Mouse (Mus musculus) limb, embryonic 11.5 days (tissue): ENCODE measurements around the gene Nsmf. TPM values are rescaled to one million over a fixed set of nuclear protein-coding genes. Genes with fewer than 3 reads are reported as not detected.

Experiments used
- ATAC-seq: fragments of 200-750 bp; cut with Nextera tagmentation; 2 replicates; pipeline ENCODE4 v1.8.0; 2017; ENCODE audit warnings: low read depth; ENCODE audit not compliant: insufficient number of reproducible peaks, low FRiP score, low TSS enrichment
- DNase-seq: peaks from one replicate; pipeline ENCODE4 v3.0.0-alpha.2; 2015; ENCODE audit warnings: low spot score
- H3K27ac ChIP-seq: fragments of 300-500 bp; sonication (generic); replicated peaks from 2 replicates; pipeline ENCODE4 v1.5.1; 2014; ENCODE audit warnings: low read depth, mild to moderate bottlenecking, low read length
- H3K27me3 ChIP-seq: fragments of 300-500 bp; sonication (generic); 2 replicates; pipeline ENCODE4 v1.6.1; 2014; ENCODE audit warnings: mild to moderate bottlenecking, low read length, mixed read lengths; ENCODE audit not compliant: control insufficient read depth, insufficient read depth
- H3K36me3 ChIP-seq: fragments of 300-500 bp; sonication (generic); 2 replicates; pipeline ENCODE4 v1.6.1; 2014; ENCODE audit warnings: mild to moderate bottlenecking, low read length, moderate library complexity, mixed read lengths; ENCODE audit not compliant: control insufficient read depth, insufficient read depth
- H3K4me1 ChIP-seq: fragments of 300-500 bp; sonication (generic); 2 replicates; pipeline ENCODE4 v1.6.1; 2014; ENCODE audit warnings: low read length, mixed read lengths; ENCODE audit not compliant: control insufficient read depth, insufficient read depth
- H3K4me2 ChIP-seq: fragments of 300-500 bp; sonication (generic); 2 replicates; pipeline ENCODE4 v1.6.1; 2014; ENCODE audit warnings: low read depth, mild to moderate bottlenecking, moderate library complexity; ENCODE audit not compliant: severe bottlenecking
- H3K4me3 ChIP-seq: fragments of 300-500 bp; sonication (generic); 2 replicates; pipeline ENCODE4 v1.5.1; 2014; ENCODE audit warnings: low read depth, low read length
- H3K9ac ChIP-seq: fragments of 300-500 bp; sonication (generic); 2 replicates; pipeline ENCODE4 v1.6.1; 2014; ENCODE audit warnings: mild to moderate bottlenecking, low read length
- H3K9me3 ChIP-seq: fragments of 300-500 bp; sonication (generic); 2 replicates; pipeline ENCODE4 v1.6.1; 2016; ENCODE audit warnings: low read length; ENCODE audit not compliant: control insufficient read depth
- WGBS: fragments of 180-500 bp; shearing (Covaris S2); extraction: QIAGEN DNeasy Blood & Tissue Kit; methylation state at CpG from one replicate; pipeline ENCODE4 v1.1.7; 2014; 5-methylcytosine and 5-hydroxymethylcytosine counted together
- polyA plus RNA-seq: library from polyadenylated mRNA; unstranded; fragments of >200 nt; fragmentation: Nextera tagmentation; extraction: Ambion mirVana; gene quantifications from 2 replicates; pipeline ENCODE4 v1.2.1, GENCODE M21; 2014

The Nsmf gene
- polyA plus RNA-seq, 1 experiment from 2014 or later: 41.7 TPM

- peak; percentile 67; the same call in 1 of the 2 replicates for ATAC-seq
- DNase-seq: peak; percentile 31
- Histone ChIP-seq H3K9me3 (no peaks in the 10 kb centered on the region), H3K27me3 (peaks cover 9% of the 10 kb centered on the region; the same call in 1 of the 2 replicates), H3K4me1 (no peaks in the 10 kb centered on the region), H3K9ac (no peak within 1 kb of the TSS), H3K27ac (no peak within 1 kb of the TSS), H3K36me3 (no peaks in the 10 kb centered on the region), H3K4me3 (no peak within 1 kb of the TSS), H3K4me2 (peak within 1 kb of the TSS; percentile 27; the same call in 1 of the 2 replicates)
- whole genome bisulfite sequencing: 44% methylated on average over 28 of the region's 28 CpGs
These were observed 41.1 kb downstream of the Nsmf start, which contains the start of gene Noxa1 for GRCm38 (mm10) chr2:25095109-25095850. Gene Noxa1 (minus strand): TSS chr2:25095149.

- no peaks in the 10 kb centered on the region for H3K9me3 ChIP-seq
- peaks cover 9% of the 10 kb centered on the region; the same call in 1 of the 2 replicates for H3K27me3 ChIP-seq
- WGBS: 76% methylated on average over 3 of the region's 3 CpGs
- H3K4me2 ChIP-seq: no peak overlapping the region
- no peaks in the 10 kb centered on the region for H3K4me1 ChIP-seq
- no peak overlapping the region for H3K9ac ChIP-seq
- ATAC-seq (no peak), DNase-seq (no peak)
- H3K27ac ChIP-seq: no peak overlapping the region
- H3K4me3 ChIP-seq: no peak overlapping the region
- H3K36me3 ChIP-seq: no peaks in the 10 kb centered on the region
These were observed 44.0 kb downstream of the Nsmf start for GRCm38 (mm10) chr2:25098005-25098615.

- H3K27me3 ChIP-seq: peaks cover 9% of the 10 kb centered on the region; the same call in 1 of the 2 replicates
- 59% methylated on average over 5 of the region's 5 CpGs for WGBS
- ATAC-seq (no peak), DNase-seq (peak; percentile 32)
- no peaks in the 10 kb centered on the region for H3K9me3 ChIP-seq
- no peak overlapping the region for H3K4me2 ChIP-seq
- H3K9ac ChIP-seq: no peak overlapping the region
- H3K36me3 ChIP-seq: no peaks in the 10 kb centered on the region
- H3K4me3 ChIP-seq: no peak overlapping the region
- H3K27ac ChIP-seq: no peak overlapping the region
- no peaks in the 10 kb centered on the region for H3K4me1 ChIP-seq
These were observed 44.8 kb downstream of the Nsmf start for GRCm38 (mm10) chr2:25098956-25099355.

- DNase-seq: no peak
- H3K27me3 ChIP-seq: 0 out of 2 replicates have a peak, but pooled peaks cover 5% of the 10 kb centered on the region
- no peaks in the 10 kb centered on the region for H3K36me3 ChIP-seq
- no peaks in the 10 kb centered on the region for H3K4me1 ChIP-seq
- ATAC-seq: no peak
- H3K9ac ChIP-seq: no peak overlapping the region
- no peak overlapping the region for H3K4me3 ChIP-seq
- H3K27ac ChIP-seq: no peak overlapping the region
- H3K4me2 ChIP-seq: no peak overlapping the region
- 73% methylated on average over 3 of the region's 3 CpGs for WGBS
- H3K9me3 ChIP-seq: no peaks in the 10 kb centered on the region
These were observed 45.5 kb downstream of the Nsmf start for GRCm38 (mm10) chr2:25099703-25100102.

GRCm38 (mm10) chr2:25104122-25104521 lies 50.0 kb downstream of the Nsmf start:
- Histone ChIP-seq H3K4me1 (no peaks in the 10 kb centered on the region), H3K4me3 (no peak overlapping the region), H3K4me2 (no peak overlapping the region), H3K27ac (no peak overlapping the region), H3K36me3 (no peaks in the 10 kb centered on the region), H3K9ac (no peak overlapping the region), H3K27me3 (no peaks in the 10 kb centered on the region), H3K9me3 (no peaks in the 10 kb centered on the region)
- WGBS: 83% methylated on average over 2 of the region's 2 CpGs
- DNase-seq (no peak), ATAC-seq (no peak)

- H3K4me2 ChIP-seq: no peak overlapping the region
- no peak overlapping the region for H3K27ac ChIP-seq
- no peak for ATAC-seq
- H3K9me3 ChIP-seq: no peaks in the 10 kb centered on the region
- no peaks in the 10 kb centered on the region for H3K36me3 ChIP-seq
- no peak for DNase-seq
- no peaks in the 10 kb centered on the region for H3K27me3 ChIP-seq
- H3K9ac ChIP-seq: no peak overlapping the region
- H3K4me1 ChIP-seq: no peaks in the 10 kb centered on the region
- 77% methylated on average over 3 of the region's 3 CpGs for WGBS
- H3K4me3 ChIP-seq: no peak overlapping the region
These were observed 51.9 kb downstream of the Nsmf start for GRCm38 (mm10) chr2:25106045-25106444.

- Histone ChIP-seq H3K4me2 (no peak overlapping the region), H3K4me1 (no peaks in the 10 kb centered on the region), H3K27me3 (no peaks in the 10 kb centered on the region), H3K9ac (no peak overlapping the region), H3K9me3 (no peaks in the 10 kb centered on the region), H3K4me3 (no peak overlapping the region), H3K36me3 (no peaks in the 10 kb centered on the region), H3K27ac (no peak overlapping the region)
- DNase-seq: no peak
- peak; percentile 21; the same call in 1 of the 2 replicates for ATAC-seq
These were observed 55.3 kb downstream of the Nsmf start for GRCm38 (mm10) chr2:25109487-25109886.

- no peaks in the 10 kb centered on the region for H3K27me3 ChIP-seq
- H3K4me3 ChIP-seq: no peak overlapping the region
- H3K36me3 ChIP-seq: no peaks in the 10 kb centered on the region
- H3K27ac ChIP-seq: 0 out of 2 replicates have a peak overlapping the region, but pooled peaks have one; percentile 4
- no peaks in the 10 kb centered on the region for H3K9me3 ChIP-seq
- no peaks in the 10 kb centered on the region for H3K4me1 ChIP-seq
- ATAC-seq: no peak
- DNase-seq: no peak
- H3K9ac ChIP-seq: no peak overlapping the region
- H3K4me2 ChIP-seq: no peak overlapping the region
These were observed 56.5 kb downstream of the Nsmf start for GRCm38 (mm10) chr2:25110505-25111183.
